15 mouse cellular contexts compared by ENCODE assay signal in the genomic region with DNA sequence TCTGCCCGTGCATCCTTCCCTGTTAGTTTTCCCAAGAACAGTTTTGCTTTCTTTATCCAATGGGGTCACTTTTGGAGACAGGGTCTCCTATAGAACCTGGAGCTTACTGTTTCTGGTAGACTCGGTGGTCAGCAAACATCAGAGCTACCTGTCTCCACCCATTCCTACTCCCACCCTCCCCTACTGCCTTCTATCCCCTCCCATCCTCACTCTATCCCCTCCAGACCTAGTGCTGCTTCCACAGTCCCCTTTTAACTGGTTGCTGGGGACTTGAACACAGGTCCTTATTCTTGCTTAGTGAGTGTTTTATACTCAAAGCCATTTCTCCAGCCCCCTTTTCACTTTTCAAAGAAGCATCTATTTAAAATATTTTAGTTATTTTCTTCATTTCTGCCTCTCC.
A peak's percentile ranks its signal among the peaks of the same experiment; 100 is the strongest.
DNase-seq lines count a peak whose midpoint lies in the region; ATAC-seq and TF ChIP-seq lines count a peak whose summit lies in the region.
"Had no signal": no experiment of that assay in that cellular context is flagged by ENCODE, and none has a peak within 500 bp of the region (broad histone marks: within the 10 kb centered on the region; RNA-seq: fewer than 3 reads in every experiment).

No protein-coding gene starts in this region.

- H3K27ac ChIP-seq in heart, embryonic 12.5 days (ENCODE audit: poor library complexity, severe bottlenecking), result peak overlapping the region; percentile 76; the same call in 1 of the 2 replicates
- H3K27ac ChIP-seq in midbrain, embryonic 10.5 days (replicated peaks), result peak overlapping the region; percentile 86
- no peak overlapping the region for H3K27ac ChIP-seq in midbrain, postnatal 0 days (ENCODE audit: low read depth, low read length)
- peak overlapping the region; percentile 16; the same call in 1 of the 2 replicates for H3K27ac ChIP-seq in hindbrain, embryonic 14.5 days
- 0 out of 2 replicates have a peak overlapping the region, but pooled peaks have one; percentile 12 for H3K27ac ChIP-seq in stomach, embryonic 15.5 days
- H3K27ac ChIP-seq: macrophage had no signal

- no peak for DNase-seq in heart, postnatal 36 days
- no peak for DNase-seq in midbrain, embryonic 10.5 days (ENCODE audit: low spot score)
- no peak for DNase-seq in midbrain, postnatal 0 days (ENCODE audit: low spot score)
- no peak for DNase-seq in hindbrain, embryonic 14.5 days (ENCODE audit: low spot score)
- no peak for DNase-seq in adrenal gland, postnatal 25 days
- DNase-seq: cerebellum, postnatal 25 days; gastrocnemius, postnatal 14 days; kidney, adult 11 months; spleen, adult 18-20 months had no signal

- TF ChIP-seq CTCF in midbrain, postnatal 0 days (IDR thresholded peaks at IDR 0.05), result no peak

- no peak overlapping the region for H3K9ac ChIP-seq in heart, embryonic 12.5 days
- H3K9ac ChIP-seq in midbrain, postnatal 0 days (replicated peaks; ENCODE audit: low read length, poor library complexity, severe bottlenecking), result no peak overlapping the region
- H3K9ac ChIP-seq in hindbrain, embryonic 14.5 days, result no peak overlapping the region
- H3K9ac ChIP-seq in stomach, embryonic 15.5 days, result no peak overlapping the region
- H3K9ac ChIP-seq: embryonic facial prominence, embryonic 15.5 days; lung, embryonic 14.5 days had no signal

- H3K36me3 ChIP-seq in heart, embryonic 12.5 days, result no peaks in the 10 kb centered on the region
- no peaks in the 10 kb centered on the region for H3K36me3 ChIP-seq in midbrain, embryonic 10.5 days
- H3K36me3 ChIP-seq in midbrain, postnatal 0 days (ENCODE audit: insufficient read depth, low read length), result no peaks in the 10 kb centered on the region
- H3K36me3 ChIP-seq in hindbrain, embryonic 14.5 days (replicated peaks; ENCODE audit: control insufficient read depth, insufficient read depth), result no peaks in the 10 kb centered on the region
- no peaks in the 10 kb centered on the region for H3K36me3 ChIP-seq in stomach, embryonic 15.5 days
- H3K36me3 ChIP-seq: embryonic facial prominence, embryonic 15.5 days had no signal

- peaks cover 29% of the 10 kb centered on the region for H3K4me1 ChIP-seq in heart, embryonic 12.5 days (replicated peaks)
- H3K4me1 ChIP-seq in midbrain, embryonic 10.5 days, result peaks cover 23% of the 10 kb centered on the region
- no peaks in the 10 kb centered on the region for H3K4me1 ChIP-seq in midbrain, postnatal 0 days (ENCODE audit: insufficient read depth, low read length)
- H3K4me1 ChIP-seq in hindbrain, embryonic 14.5 days (replicated peaks; ENCODE audit: control insufficient read depth, insufficient read depth, low read length), result no peaks in the 10 kb centered on the region
- no peaks in the 10 kb centered on the region for H3K4me1 ChIP-seq in stomach, embryonic 15.5 days

- peaks cover 6% of the 10 kb centered on the region; the same call in 1 of the 2 replicates for H3K9me3 ChIP-seq in heart, embryonic 12.5 days (replicated peaks)
- 0 out of 2 replicates have a peak, but pooled peaks cover 6% of the 10 kb centered on the region for H3K9me3 ChIP-seq in midbrain, embryonic 10.5 days (replicated peaks)
- H3K9me3 ChIP-seq in midbrain, postnatal 0 days (ENCODE audit: low read length), result no peaks in the 10 kb centered on the region
- 0 out of 2 replicates have a peak, but pooled peaks cover 4% of the 10 kb centered on the region for H3K9me3 ChIP-seq in hindbrain, embryonic 14.5 days (ENCODE audit: control insufficient read depth, low read length)
- H3K9me3 ChIP-seq in stomach, embryonic 15.5 days, result no peaks in the 10 kb centered on the region
- H3K9me3 ChIP-seq: embryonic facial prominence, embryonic 15.5 days had no signal

- WGBS in heart, embryonic 12.5 days, result 73% methylated on average over 2 of the region's 2 CpGs
- 81% methylated on average over 2 of the region's 2 CpGs for WGBS in midbrain, embryonic 10.5 days
- WGBS in midbrain, postnatal 0 days, result 67% methylated on average over 2 of the region's 2 CpGs
- 67% methylated on average over 2 of the region's 2 CpGs for WGBS in hindbrain, embryonic 14.5 days
- WGBS in stomach, embryonic 15.5 days, result 61% methylated on average over 2 of the region's 2 CpGs

- H3K4me2 ChIP-seq in heart, embryonic 12.5 days, result no peak overlapping the region
- H3K4me2 ChIP-seq in midbrain, postnatal 0 days (ENCODE audit: low read depth, low read length, poor library complexity, severe bottlenecking), result no peak overlapping the region
- no peak overlapping the region for H3K4me2 ChIP-seq in hindbrain, embryonic 14.5 days (replicated peaks)
- H3K4me2 ChIP-seq in stomach, embryonic 15.5 days, result no peak overlapping the region
- H3K4me2 ChIP-seq: embryonic facial prominence, embryonic 15.5 days; liver, embryonic 11.5 days; lung, embryonic 14.5 days had no signal

- intact Hi-C loops in heart, postnatal 36 days (cut with DNase I), result no loop called here

- no peaks in the 10 kb centered on the region for H3K27me3 ChIP-seq in heart, embryonic 12.5 days (replicated peaks)
- no peaks in the 10 kb centered on the region for H3K27me3 ChIP-seq in midbrain, embryonic 10.5 days (ENCODE audit: low read depth, poor library complexity, severe bottlenecking)
- H3K27me3 ChIP-seq in midbrain, postnatal 0 days (ENCODE audit: insufficient read depth, low read length), result no peaks in the 10 kb centered on the region
- no peaks in the 10 kb centered on the region for H3K27me3 ChIP-seq in hindbrain, embryonic 14.5 days (ENCODE audit: control insufficient read depth, insufficient read depth, low read length)
- H3K27me3 ChIP-seq in stomach, embryonic 15.5 days (replicated peaks), result no peaks in the 10 kb centered on the region
- H3K27me3 ChIP-seq: embryonic facial prominence, embryonic 15.5 days had no signal

- no peak overlapping the region for H3K4me3 ChIP-seq in heart, embryonic 12.5 days
- no peak overlapping the region for H3K4me3 ChIP-seq in midbrain, embryonic 10.5 days
- H3K4me3 ChIP-seq in midbrain, postnatal 0 days (ENCODE audit: low read depth, low read length), result no peak overlapping the region
- no peak overlapping the region for H3K4me3 ChIP-seq in hindbrain, embryonic 14.5 days (replicated peaks; ENCODE audit: low read length)
- no peak overlapping the region for H3K4me3 ChIP-seq in stomach, embryonic 15.5 days (replicated peaks)
- H3K4me3 ChIP-seq: embryonic facial prominence, embryonic 15.5 days had no signal

- ATAC-seq in heart, embryonic 12.5 days (ENCODE audit: insufficient number of reproducible peaks, low FRiP score), result no peak
- no peak for ATAC-seq in midbrain, postnatal 0 days (ENCODE audit: low FRiP score)
- ATAC-seq in hindbrain, embryonic 14.5 days (ENCODE audit: low FRiP score), result no peak
- ATAC-seq in stomach, embryonic 15.5 days (ENCODE audit: insufficient read depth, low FRiP score, low read depth), result no peak
